ENCODE assay signal across 31 mouse cellular contexts in the genomic region with DNA sequence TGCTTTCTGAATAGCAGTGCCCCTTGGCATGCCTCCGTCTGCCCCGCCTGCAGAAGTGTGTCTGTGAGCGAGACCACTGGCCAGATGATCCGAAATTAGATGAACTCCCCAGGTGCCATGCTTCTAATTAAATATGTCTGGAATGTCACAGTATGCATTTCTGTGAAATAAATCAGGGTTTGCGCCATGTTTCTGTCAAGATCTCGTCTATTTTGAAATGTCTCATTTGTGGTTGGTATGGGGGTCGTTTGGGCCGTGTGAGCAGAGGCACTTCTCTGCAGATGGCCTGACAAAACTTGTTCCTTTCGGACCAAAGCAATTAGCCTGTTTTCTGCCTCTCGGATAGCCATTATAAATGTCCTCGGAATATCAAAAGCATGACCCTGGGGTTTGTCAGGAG.
DNase-seq lines count a peak whose midpoint lies in the region; ATAC-seq and TF ChIP-seq lines count a peak whose summit lies in the region.
"Had no signal": no experiment of that assay in that cellular context is flagged by ENCODE, and none has a peak within 500 bp of the region (broad histone marks: within the 10 kb centered on the region; RNA-seq: fewer than 3 reads in every experiment).

No protein-coding gene starts in this region.

- no peak for TF ChIP-seq CTCF in midbrain, postnatal 0 days (IDR thresholded peaks at IDR 0.05)

- H3K4me1 ChIP-seq in forebrain, embryonic 11.5 days (replicated peaks; ENCODE audit: control insufficient read depth, insufficient read depth, low read length), result 0 out of 2 replicates have a peak, but pooled peaks cover 4% of the 10 kb centered on the region
- H3K4me1 ChIP-seq in forebrain, embryonic 12.5 days, result no peaks in the 10 kb centered on the region; the same call in 1 of the 2 replicates
- H3K4me1 ChIP-seq in hindbrain, embryonic 14.5 days (replicated peaks; ENCODE audit: control insufficient read depth, insufficient read depth, low read length), result peaks cover 20% of the 10 kb centered on the region; the same call in 1 of the 2 replicates
- H3K4me1 ChIP-seq in hindbrain, embryonic 12.5 days, result peaks cover 10% of the 10 kb centered on the region; the same call in 1 of the 2 replicates
- H3K4me1 ChIP-seq in midbrain, postnatal 0 days (ENCODE audit: insufficient read depth, low read length), result no peaks in the 10 kb centered on the region; the same call in 1 of the 2 replicates
- peaks cover 3% of the 10 kb centered on the region; the same call in 1 of the 2 replicates for H3K4me1 ChIP-seq in midbrain, embryonic 13.5 days (replicated peaks)
- H3K4me1 ChIP-seq: midbrain, embryonic 15.5 days; neural tube, embryonic 12.5 days had no signal

- DNase-seq in forebrain, embryonic 11.5 days (ENCODE audit: low spot score), result peak; percentile 45
- peak; percentile 44 for DNase-seq in hindbrain, embryonic 14.5 days (ENCODE audit: low spot score)
- DNase-seq in midbrain, postnatal 0 days (ENCODE audit: low spot score), result peak; percentile 38
- no peak for DNase-seq in layer of hippocampus, adult 8-10 months (ENCODE audit: low spot score in 2 of 2)
- DNase-seq: adrenal gland, adult 2 months; adrenal gland, postnatal 36 days; cerebellum, adult 8-10 months; cerebellum, postnatal 25 days; gastrocnemius, adult 2 months; gastrocnemius, postnatal 36 days; heart, adult 2 months; heart, postnatal 10 days; kidney, adult 11 months; kidney, postnatal 14 days; liver; lung, adult 2 months; lung, postnatal 10 days; thymus, postnatal 4 days had no signal

- H3K4me3 ChIP-seq in forebrain, embryonic 11.5 days (ENCODE audit: low read depth, low read length), result no peak overlapping the region
- no peak overlapping the region for H3K4me3 ChIP-seq in forebrain, embryonic 12.5 days (replicated peaks)
- no peak overlapping the region for H3K4me3 ChIP-seq in hindbrain, embryonic 14.5 days (replicated peaks; ENCODE audit: low read length)
- H3K4me3 ChIP-seq in hindbrain, embryonic 12.5 days, result no peak overlapping the region
- no peak overlapping the region for H3K4me3 ChIP-seq in midbrain, postnatal 0 days (ENCODE audit: low read depth, low read length)
- no peak overlapping the region for H3K4me3 ChIP-seq in midbrain, embryonic 13.5 days (replicated peaks)
- H3K4me3 ChIP-seq: embryonic facial prominence, embryonic 10.5 days; embryonic facial prominence, embryonic 15.5 days; gastrocnemius, adult 2 months; heart, adult 2 months; heart, embryonic 13.5 days; hindbrain, embryonic 13.5 days; midbrain, embryonic 15.5 days; myocyte; neural tube, embryonic 12.5 days had no signal

- no peak for ATAC-seq in forebrain, embryonic 11.5 days (replicated peaks; ENCODE audit: low FRiP score)
- no peak for ATAC-seq in forebrain, embryonic 12.5 days (ENCODE audit: low FRiP score)
- no peak for ATAC-seq in hindbrain, embryonic 14.5 days (ENCODE audit: low FRiP score)
- no peak for ATAC-seq in hindbrain, embryonic 12.5 days (ENCODE audit: low FRiP score)
- ATAC-seq in midbrain, postnatal 0 days (ENCODE audit: low FRiP score), result no peak
- no peak for ATAC-seq in midbrain, embryonic 13.5 days
- ATAC-seq: inflammation-experienced regulatory T-cells, adult 6 months; midbrain, embryonic 15.5 days had no signal

- WGBS in forebrain, embryonic 11.5 days, result 64% methylated on average over 11 of the region's 11 CpGs
- 63% methylated on average over 11 of the region's 11 CpGs for WGBS in forebrain, embryonic 12.5 days
- 52% methylated on average over 11 of the region's 11 CpGs for WGBS in hindbrain, embryonic 14.5 days
- 59% methylated on average over 11 of the region's 11 CpGs for WGBS in hindbrain, embryonic 12.5 days
- WGBS in midbrain, postnatal 0 days, result 79% methylated on average over 11 of the region's 11 CpGs
- WGBS in midbrain, embryonic 13.5 days, result 72% methylated on average over 11 of the region's 11 CpGs

- no peaks in the 10 kb centered on the region for H3K36me3 ChIP-seq in forebrain, embryonic 11.5 days (ENCODE audit: control insufficient read depth, insufficient read depth, low read length)
- H3K36me3 ChIP-seq in forebrain, embryonic 12.5 days (replicated peaks), result no peaks in the 10 kb centered on the region
- no peaks in the 10 kb centered on the region for H3K36me3 ChIP-seq in hindbrain, embryonic 14.5 days (replicated peaks; ENCODE audit: control insufficient read depth, insufficient read depth)
- no peaks in the 10 kb centered on the region for H3K36me3 ChIP-seq in hindbrain, embryonic 12.5 days
- H3K36me3 ChIP-seq in midbrain, postnatal 0 days (ENCODE audit: insufficient read depth, low read length), result 0 out of 2 replicates have a peak, but pooled peaks cover under 1% of the 10 kb centered on the region
- H3K36me3 ChIP-seq in midbrain, embryonic 13.5 days, result no peaks in the 10 kb centered on the region
- H3K36me3 ChIP-seq: embryonic facial prominence, embryonic 10.5 days; embryonic facial prominence, embryonic 15.5 days; heart, embryonic 13.5 days; hindbrain, embryonic 13.5 days; midbrain, embryonic 15.5 days had no signal

- H3K9me3 ChIP-seq in forebrain, embryonic 11.5 days (ENCODE audit: control insufficient read depth, low read length), result no peaks in the 10 kb centered on the region
- H3K9me3 ChIP-seq in forebrain, embryonic 12.5 days, result no peaks in the 10 kb centered on the region
- H3K9me3 ChIP-seq in hindbrain, embryonic 14.5 days (ENCODE audit: control insufficient read depth, low read length), result no peaks in the 10 kb centered on the region
- no peaks in the 10 kb centered on the region for H3K9me3 ChIP-seq in hindbrain, embryonic 12.5 days (replicated peaks)
- no peaks in the 10 kb centered on the region for H3K9me3 ChIP-seq in midbrain, postnatal 0 days (ENCODE audit: low read length)
- H3K9me3 ChIP-seq in midbrain, embryonic 13.5 days, result no peaks in the 10 kb centered on the region
- H3K9me3 ChIP-seq: embryonic facial prominence, embryonic 10.5 days; embryonic facial prominence, embryonic 15.5 days; heart, embryonic 13.5 days; hindbrain, embryonic 13.5 days; midbrain, embryonic 15.5 days; neural tube, embryonic 12.5 days had no signal

- no peak overlapping the region for H3K9ac ChIP-seq in forebrain, embryonic 11.5 days (ENCODE audit: low read length)
- H3K9ac ChIP-seq in forebrain, embryonic 12.5 days, result no peak overlapping the region
- H3K9ac ChIP-seq in hindbrain, embryonic 14.5 days, result no peak overlapping the region
- H3K9ac ChIP-seq in hindbrain, embryonic 12.5 days, result no peak overlapping the region
- H3K9ac ChIP-seq in midbrain, postnatal 0 days (replicated peaks; ENCODE audit: low read length, poor library complexity, severe bottlenecking), result no peak overlapping the region
- no peak overlapping the region for H3K9ac ChIP-seq in midbrain, embryonic 13.5 days (replicated peaks)
- H3K9ac ChIP-seq: embryonic facial prominence, embryonic 15.5 days; heart, embryonic 13.5 days; hindbrain, embryonic 13.5 days; liver, embryonic 14.5 days; midbrain, embryonic 15.5 days; neural tube, embryonic 12.5 days had no signal

- H3K27ac ChIP-seq in forebrain, embryonic 11.5 days (ENCODE audit: low read depth, low read length), result no peak overlapping the region
- no peak overlapping the region for H3K27ac ChIP-seq in forebrain, embryonic 12.5 days
- H3K27ac ChIP-seq in hindbrain, embryonic 14.5 days, result no peak overlapping the region
- no peak overlapping the region for H3K27ac ChIP-seq in hindbrain, embryonic 12.5 days
- H3K27ac ChIP-seq in midbrain, postnatal 0 days (ENCODE audit: low read depth, low read length), result no peak overlapping the region
- H3K27ac ChIP-seq in midbrain, embryonic 13.5 days, result no peak overlapping the region
- H3K27ac ChIP-seq: embryonic facial prominence, embryonic 10.5 days; embryonic facial prominence, embryonic 15.5 days; heart, embryonic 13.5 days; hindbrain, embryonic 13.5 days; liver, embryonic 14.5 days; macrophage; midbrain, embryonic 15.5 days; neural tube, embryonic 12.5 days had no signal

- H3K4me2 ChIP-seq in forebrain, embryonic 11.5 days (ENCODE audit: low read depth, low read length, severe bottlenecking), result no peak overlapping the region
- H3K4me2 ChIP-seq in forebrain, embryonic 12.5 days, result no peak overlapping the region
- H3K4me2 ChIP-seq in hindbrain, embryonic 14.5 days (replicated peaks), result no peak overlapping the region
- H3K4me2 ChIP-seq in hindbrain, embryonic 12.5 days (replicated peaks), result no peak overlapping the region
- no peak overlapping the region for H3K4me2 ChIP-seq in midbrain, postnatal 0 days (ENCODE audit: low read depth, low read length, poor library complexity, severe bottlenecking)
- no peak overlapping the region for H3K4me2 ChIP-seq in midbrain, embryonic 13.5 days (replicated peaks)
- H3K4me2 ChIP-seq: embryonic facial prominence, embryonic 15.5 days; heart, embryonic 13.5 days; hindbrain, embryonic 13.5 days; midbrain, embryonic 15.5 days; neural tube, embryonic 12.5 days had no signal

- no peaks in the 10 kb centered on the region for H3K27me3 ChIP-seq in forebrain, embryonic 11.5 days (ENCODE audit: control insufficient read depth, insufficient read depth, low read length)
- no peaks in the 10 kb centered on the region for H3K27me3 ChIP-seq in forebrain, embryonic 12.5 days
- no peaks in the 10 kb centered on the region for H3K27me3 ChIP-seq in hindbrain, embryonic 14.5 days (ENCODE audit: control insufficient read depth, insufficient read depth, low read length)
- no peaks in the 10 kb centered on the region for H3K27me3 ChIP-seq in hindbrain, embryonic 12.5 days
- no peaks in the 10 kb centered on the region for H3K27me3 ChIP-seq in midbrain, postnatal 0 days (ENCODE audit: insufficient read depth, low read length)
- H3K27me3 ChIP-seq in midbrain, embryonic 13.5 days, result no peaks in the 10 kb centered on the region
- H3K27me3 ChIP-seq: embryonic facial prominence, embryonic 15.5 days; heart, embryonic 13.5 days; hindbrain, embryonic 13.5 days; midbrain, embryonic 15.5 days; neural tube, embryonic 12.5 days had no signal

Comparison
In these comparisons a context has a peak if more than half of its experiments do, and no peak if none do; other contexts are left out.
1. DNase-seq: peak in forebrain, embryonic 11.5 days (single experiment), hindbrain, embryonic 14.5 days (single experiment) and midbrain, postnatal 0 days (single experiment); none in layer of hippocampus, adult 8-10 months (0 of 2).